Mouse (Mus musculus) CH12.LX (cell line): Measurements from ENCODE around the gene Gcnt2.

ENCODE experiments used
- CTCF ChIP-seq, 2 experiments: IDR thresholded peaks in 1 of 2; conservative IDR thresholded peaks in 1 of 2; 2 replicates each; pipeline ENCODE4 v1.5.1; 2011 to 2012; ENCODE audit warnings: low read depth in 2 of 2, low read length in 2 of 2, improper control_type of control experiment in 1 of 2, inconsistent platforms in 1 of 2, mild to moderate bottlenecking in 1 of 2, moderate library complexity in 1 of 2
- EP300 ChIP-seq: IDR thresholded peaks from 2 replicates; pipeline ENCODE4 v1.6.1; 2011; ENCODE audit warnings: low read length, improper control_type of control experiment
- HCFC1 ChIP-seq: IDR thresholded peaks from 2 replicates; pipeline ENCODE4 v1.6.1; 2012; ENCODE audit warnings: low read depth, mild to moderate bottlenecking, inconsistent platforms, low read length, improper control_type of control experiment
- MAFK ChIP-seq: IDR thresholded peaks from 2 replicates; pipeline ENCODE4 v1.6.1; 2011; ENCODE audit warnings: low read length, improper control_type of control experiment; ENCODE audit not compliant: insufficient replicate concordance
- MAZ ChIP-seq: IDR thresholded peaks from 2 replicates; pipeline ENCODE4 v1.6.1; 2012; ENCODE audit warnings: low read depth, mild to moderate bottlenecking, inconsistent platforms, low read length, improper control_type of control experiment, moderate library complexity
- PAX5 ChIP-seq: IDR thresholded peaks from 2 replicates; pipeline ENCODE4 v1.6.1; 2012; ENCODE audit warnings: low read length, inconsistent platforms, mixed read lengths
- RCOR1 ChIP-seq: conservative IDR thresholded peaks from 2 replicates; pipeline ENCODE4 v1.6.1; 2012; ENCODE audit warnings: low read depth, mild to moderate bottlenecking, inconsistent platforms, low read length, improper control_type of control experiment

DNA sequence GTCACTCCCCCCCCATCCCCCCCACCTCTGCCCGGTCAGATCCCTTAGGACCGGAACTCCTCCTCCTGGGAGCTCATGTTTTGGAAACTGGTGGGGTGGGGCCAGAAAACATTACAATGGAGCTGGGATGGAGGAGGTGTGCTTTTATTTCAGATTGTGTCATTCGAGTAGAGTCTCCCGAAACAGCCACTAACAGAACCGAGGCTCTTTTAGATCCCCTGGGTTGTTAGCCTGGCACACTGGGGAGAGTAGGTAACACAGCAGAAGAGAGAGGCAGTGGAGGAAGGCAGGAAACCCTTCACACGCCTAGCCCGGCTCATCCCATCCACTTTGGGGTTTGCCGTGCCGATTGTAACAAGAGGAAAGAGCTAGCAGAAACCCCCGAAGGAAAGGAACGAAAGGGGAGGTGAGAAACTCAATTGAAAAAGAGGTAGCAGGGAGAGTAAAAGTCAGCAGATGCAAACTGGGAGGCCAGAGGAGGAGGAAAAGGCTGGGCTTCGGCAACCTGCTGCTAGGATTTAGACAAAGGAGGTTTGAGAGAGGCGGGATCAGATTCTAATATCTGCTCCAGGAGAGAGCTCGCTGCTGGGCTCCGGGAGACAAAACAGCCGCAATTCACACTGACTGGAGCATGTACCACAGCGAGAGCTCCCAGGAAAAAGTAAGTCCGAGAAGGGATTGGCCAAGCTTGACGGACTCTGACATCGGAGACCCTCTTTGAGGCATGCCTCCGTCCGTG is 27.3 kb downstream of the Gcnt2 start:
- TF ChIP-seq PAX5 (no peak), CTCF (conservative IDR thresholded peaks at IDR 0.05 in 1 of 2, IDR thresholded peaks at IDR 0.05 in 1 of 2; ENCODE audit: low read depth in 2 of 2, low read length in 2 of 2) (no peak), HCFC1 (no peak), EP300 (no peak), RCOR1 (no peak), MAFK (no peak), MAZ (no peak)
